ENCODE assay signal across 8 mouse cellular contexts in the genomic region with DNA sequence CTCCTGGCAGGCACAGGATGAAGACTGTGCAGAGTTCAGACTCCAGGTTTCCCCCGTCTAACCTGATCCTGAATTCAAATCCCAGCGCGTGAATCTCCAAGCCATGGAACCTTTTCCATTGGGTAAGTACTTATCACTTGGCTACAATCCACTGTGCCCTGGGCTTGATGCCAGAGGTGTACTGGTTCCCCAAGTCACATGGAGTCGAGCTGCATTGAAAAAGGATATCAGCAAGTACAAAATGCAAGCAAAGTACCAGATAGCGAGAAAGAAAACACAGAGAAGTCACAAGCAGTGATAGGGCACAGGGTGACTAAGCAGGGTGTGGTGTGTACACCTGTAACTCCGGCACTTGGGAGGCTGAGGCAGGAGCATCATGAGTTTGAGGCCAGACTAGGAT. TPM values are rescaled to one million over a fixed set of nuclear protein-coding genes. Genes with fewer than 3 reads are reported as not detected.
DNase-seq lines count a peak whose midpoint lies in the region; ATAC-seq lines count a peak whose summit lies in the region.

No protein-coding gene starts in this region.

- no peak overlapping the region for H3K4me2 ChIP-seq in heart, embryonic 12.5 days

- no peaks in the 10 kb centered on the region for H3K27me3 ChIP-seq in heart, embryonic 12.5 days (replicated peaks)

- peaks cover 58% of the 10 kb centered on the region for H3K4me1 ChIP-seq in heart, embryonic 12.5 days (replicated peaks)

- H3K9me3 ChIP-seq in heart, embryonic 12.5 days (replicated peaks) = no peaks in the 10 kb centered on the region

- H3K27ac ChIP-seq in heart, embryonic 12.5 days (ENCODE audit: poor library complexity, severe bottlenecking) = peak overlapping the region; percentile 4; the same call in 1 of the 2 replicates

- no peak overlapping the region for H3K4me3 ChIP-seq in heart, embryonic 12.5 days

- peaks cover 6% of the 10 kb centered on the region for H3K36me3 ChIP-seq in heart, embryonic 12.5 days

- 42% methylated on average over 6 of the region's 6 CpGs for WGBS in heart, embryonic 12.5 days

- DNase-seq in ovary, postnatal 36 days (ENCODE audit: low spot score) = peak; percentile 16
- DNase-seq in ovary, postnatal 10 days (ENCODE audit: low spot score) = no peak
- peak; percentile 78 to 79 for DNase-seq in kidney, postnatal 25 days
- no peak for DNase-seq in embryo, embryonic 11 days
- DNase-seq in right cerebral cortex, postnatal 25 days = no peak
- no peak for DNase-seq in thymus, postnatal 36 days
- DNase-seq in spleen, adult 12 weeks (ENCODE audit: low spot score) = no peak

- ATAC-seq in heart, embryonic 12.5 days (ENCODE audit: insufficient number of reproducible peaks, low FRiP score) = peak; percentile 35; the same call in 1 of the 2 replicates

- no peak overlapping the region for H3K9ac ChIP-seq in heart, embryonic 12.5 days

RNA-seq across cellular contexts. Expression of a gene that starts 14.9 kb away (rescaled TPM):
- polyA plus RNA-seq in heart, embryonic 12.5 days (2016; fragmentation: Nextera tagmentation; extraction: Ambion mirVana) = 66.8 and 69.2 TPM in 2 replicates

Comparison
In these comparisons a context has a peak if more than half of its experiments do, and no peak if none do; other contexts are left out.
1. DNase-seq: peak in ovary, postnatal 36 days (single experiment) and kidney, postnatal 25 days (2 of 2); none in ovary, postnatal 10 days (single experiment), embryo, embryonic 11 days (single experiment), right cerebral cortex, postnatal 25 days (single experiment), thymus, postnatal 36 days (0 of 2) and spleen, adult 12 weeks (single experiment).